Mouse (Mus musculus): ENCODE results near the gene Zfpl1.
A peak's percentile ranks its signal among the peaks of the same experiment; 100 is the strongest.
"Not testable (repeated sequence)": the region's sequence is repeated elsewhere in the genome, so short reads cannot be mapped to it uniquely, and the experiment has no call there.

Zfpl1 gene

DNA sequence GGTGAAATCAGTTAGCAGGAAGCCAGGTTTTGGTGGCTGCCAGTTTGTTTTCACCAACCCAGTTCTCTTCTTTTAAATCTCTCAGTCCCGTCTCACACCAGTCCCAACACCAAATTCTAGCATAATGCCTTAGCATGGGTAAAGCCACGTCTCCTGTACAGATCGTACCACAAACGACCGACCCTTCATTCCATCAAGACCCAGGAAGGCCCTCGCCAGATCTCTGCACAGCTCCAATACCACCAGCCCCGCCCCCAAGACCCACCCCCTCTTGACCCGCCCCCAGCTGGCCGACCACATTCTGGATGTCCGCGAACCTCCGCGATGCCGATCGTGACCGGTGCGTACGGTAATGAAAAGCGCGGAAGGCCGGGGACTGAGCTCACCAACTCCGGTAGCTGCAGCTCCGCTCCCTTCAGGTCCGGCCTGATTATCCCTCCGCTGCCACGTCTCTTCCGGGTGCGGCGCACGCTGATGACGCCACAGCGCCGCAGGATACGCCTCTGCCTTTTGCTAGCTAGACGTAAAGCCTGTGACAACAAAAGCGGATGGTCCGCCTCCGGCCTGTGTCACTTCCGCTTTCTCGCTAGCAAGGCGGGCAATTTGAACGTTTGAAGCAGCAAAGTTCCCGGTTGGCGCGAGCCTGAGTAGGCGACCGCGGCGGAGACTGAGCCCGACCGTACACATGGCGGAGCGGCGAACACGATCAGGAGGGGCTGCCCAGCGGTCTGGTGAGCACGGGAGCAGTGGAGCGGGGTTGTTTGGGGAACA lies at the start of gene Zfpl1, which contains the start of gene Cdca5:
Gene Zfpl1, minus strand, starts transcription at position 479 of the 771 bp plus-strand sequence.
Gene Cdca5, plus strand, starts transcription at position 506 of the 771 bp plus-strand sequence.
- DNase-seq = peak; percentile 98 to 99

DNA sequence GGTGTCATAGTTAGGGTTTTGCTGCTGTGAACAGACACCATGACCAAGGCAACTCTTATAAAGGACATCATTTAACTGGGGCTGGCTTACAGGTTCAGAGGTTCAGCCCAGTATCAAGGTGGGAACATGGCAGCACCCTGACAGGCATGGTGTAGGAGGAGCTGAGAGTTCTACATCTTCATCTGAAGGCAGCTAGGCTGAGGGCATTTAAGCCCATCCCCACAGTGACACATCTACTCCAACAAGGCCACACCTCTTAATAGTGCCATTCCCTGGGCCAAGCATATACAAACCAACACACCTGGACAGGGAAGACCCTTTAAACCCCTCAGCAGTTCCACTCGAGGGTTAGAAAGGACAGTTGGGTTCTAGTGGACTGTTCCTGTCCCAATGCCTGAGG lies 48.4 kb upstream of the Zfpl1 start:
- not testable (repeated sequence) for DNase-seq

DNA sequence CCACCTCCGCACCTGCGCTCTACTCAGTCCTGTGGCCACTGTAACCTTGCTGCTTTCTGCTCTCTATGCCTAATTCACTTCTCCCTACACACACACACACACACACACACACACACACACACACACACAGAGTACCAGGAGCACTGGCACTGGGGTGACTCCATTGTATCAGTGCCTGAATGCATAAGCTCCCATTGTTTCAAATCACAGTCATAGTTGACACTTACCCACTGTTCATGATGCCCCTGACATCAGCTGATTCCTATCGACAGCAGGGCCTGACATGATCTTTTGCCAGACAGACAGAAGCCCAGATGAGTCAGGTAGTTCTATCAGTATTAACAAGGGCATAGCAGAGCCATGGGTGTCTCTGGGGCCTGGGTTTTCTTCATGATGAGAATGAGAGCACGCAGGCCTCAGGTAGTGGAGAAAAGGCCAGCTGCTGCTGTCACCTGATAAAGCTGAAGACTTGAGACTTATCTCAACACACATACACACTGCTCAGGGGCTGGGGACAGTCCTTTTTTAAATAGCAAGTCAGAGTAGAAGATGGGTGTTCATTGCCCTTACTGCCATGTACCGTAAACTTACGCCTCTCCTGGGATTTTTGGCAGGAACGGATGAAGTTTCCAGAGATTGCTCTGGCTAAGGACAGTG lies 47.5 kb upstream of the Zfpl1 start:
- no peak for DNase-seq

DNA sequence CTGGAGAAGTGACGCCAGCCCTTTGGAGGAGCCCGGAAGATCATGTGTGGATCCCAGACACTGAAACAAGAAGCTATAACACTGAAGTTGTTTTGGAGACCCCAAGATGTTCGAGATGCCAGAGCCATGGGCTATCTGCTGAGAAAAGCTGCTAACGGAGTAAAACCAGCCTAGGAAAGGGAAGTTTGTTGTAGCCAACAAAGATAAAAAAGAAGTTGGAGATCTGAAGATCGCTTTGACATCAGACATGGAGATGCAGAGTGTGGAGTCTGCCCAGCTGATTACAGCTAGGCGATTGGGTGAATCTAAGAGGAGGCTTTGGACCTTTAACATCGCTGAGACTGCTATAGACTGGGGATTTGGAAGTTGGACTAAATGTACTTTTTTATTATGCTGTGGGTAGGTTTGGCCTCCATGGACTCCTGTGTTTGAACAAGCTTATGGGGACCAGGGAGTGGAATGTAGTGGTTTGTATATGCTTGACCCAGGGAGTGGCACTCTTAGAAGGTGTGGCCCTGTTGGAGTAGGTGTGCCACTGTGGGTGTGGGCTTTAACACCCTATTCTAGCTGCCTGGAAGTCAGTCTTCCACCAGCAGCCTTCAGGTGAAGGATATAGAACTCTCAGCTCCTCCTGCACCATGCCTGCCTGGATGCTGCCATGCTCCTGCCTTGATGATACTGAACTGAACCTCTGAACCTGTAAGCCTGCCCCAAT lies 45.8 kb upstream of the Zfpl1 start:
- DNase-seq = not testable (repeated sequence)

DNA sequence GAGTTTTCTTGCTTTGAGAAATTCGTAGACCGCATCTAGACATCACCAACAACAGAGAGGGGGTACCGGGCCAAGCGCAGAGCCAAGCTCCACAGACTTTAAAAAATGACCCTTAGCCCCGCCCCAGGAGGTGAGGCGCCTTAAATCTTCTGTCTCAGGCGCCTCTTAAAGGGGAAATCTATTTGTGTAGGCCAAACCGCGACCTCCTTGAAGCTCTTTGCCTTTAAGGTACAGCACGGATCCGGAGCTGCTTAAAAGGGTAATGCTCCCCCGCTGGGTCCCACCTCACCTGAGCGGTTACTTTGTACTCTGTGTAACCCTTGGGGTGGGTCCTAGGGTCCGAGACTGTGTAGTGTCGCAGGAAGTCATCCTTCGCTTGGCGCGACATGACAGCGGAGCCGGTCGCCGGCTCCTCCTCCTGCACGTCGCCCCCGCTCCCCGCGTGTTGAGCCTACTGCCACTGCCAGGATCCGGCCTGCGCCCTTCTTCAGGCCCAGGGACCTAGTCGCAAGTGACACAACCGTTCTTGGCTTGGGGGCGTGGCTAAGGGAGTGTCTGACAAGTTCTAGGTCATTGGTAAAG lies 43.1 kb upstream of the Zfpl1 start, which contains the start of gene Snx15:
Gene Snx15, minus strand, starts transcription at position 545 of the 582 bp plus-strand sequence.
- DNase-seq = peak; percentile 97 to 98

DNA sequence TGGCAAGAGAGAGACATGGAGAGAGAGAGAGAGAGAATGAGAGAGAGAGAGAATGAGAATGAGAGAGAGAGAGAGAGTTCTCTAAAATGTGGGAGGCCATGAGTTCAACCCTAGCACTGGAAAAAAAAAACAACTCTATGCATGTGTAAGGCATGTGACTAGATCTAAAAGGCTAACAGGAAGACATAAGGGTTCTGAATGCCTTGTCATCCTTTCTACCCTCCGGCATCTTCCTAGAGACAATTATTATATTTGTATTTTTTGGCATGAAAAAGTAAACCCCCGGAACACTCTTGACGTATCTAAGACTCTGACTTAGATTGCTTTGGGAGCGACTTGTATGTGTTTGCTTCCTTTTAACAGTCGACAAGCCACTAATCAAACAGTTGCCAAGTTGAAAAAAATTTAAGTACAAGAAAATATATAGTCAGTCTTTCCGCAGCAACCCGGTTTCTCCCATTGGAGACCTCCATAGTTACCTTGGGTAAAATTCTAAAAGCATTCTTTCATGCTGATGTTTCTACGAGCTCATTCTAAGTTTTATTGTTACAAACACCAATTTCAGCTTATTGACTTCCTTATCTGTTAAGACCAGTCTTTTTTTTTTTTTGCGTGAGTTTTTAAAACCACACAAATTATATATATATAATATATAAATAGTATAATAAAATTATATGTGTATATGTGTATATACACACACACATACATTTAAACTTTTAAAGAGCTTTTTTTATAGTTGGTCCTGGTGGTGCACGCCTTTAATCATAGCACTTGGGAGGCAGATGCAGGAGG lies 42.2 kb upstream of the Zfpl1 start:
- no peak for DNase-seq

DNA sequence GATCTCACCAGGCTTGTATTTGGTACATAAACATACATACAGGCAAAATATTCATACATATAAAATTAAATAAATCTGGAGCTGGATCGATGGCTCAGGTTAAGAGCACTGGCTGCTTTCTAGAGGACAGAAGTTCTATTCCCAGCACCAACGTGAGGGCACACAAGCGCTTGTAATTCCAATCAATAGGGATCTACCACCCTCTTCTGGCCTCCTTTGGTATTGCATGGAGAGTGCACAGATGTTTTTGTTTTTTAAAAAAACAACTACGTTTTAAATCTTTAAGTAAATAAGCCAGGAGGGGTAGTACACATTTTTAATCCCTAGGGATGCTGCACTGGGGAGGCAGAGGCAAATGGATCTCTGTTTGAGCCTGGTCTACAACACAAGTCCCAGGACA lies 41.5 kb upstream of the Zfpl1 start:
- peak; percentile 68 to 82 for DNase-seq

DNA sequence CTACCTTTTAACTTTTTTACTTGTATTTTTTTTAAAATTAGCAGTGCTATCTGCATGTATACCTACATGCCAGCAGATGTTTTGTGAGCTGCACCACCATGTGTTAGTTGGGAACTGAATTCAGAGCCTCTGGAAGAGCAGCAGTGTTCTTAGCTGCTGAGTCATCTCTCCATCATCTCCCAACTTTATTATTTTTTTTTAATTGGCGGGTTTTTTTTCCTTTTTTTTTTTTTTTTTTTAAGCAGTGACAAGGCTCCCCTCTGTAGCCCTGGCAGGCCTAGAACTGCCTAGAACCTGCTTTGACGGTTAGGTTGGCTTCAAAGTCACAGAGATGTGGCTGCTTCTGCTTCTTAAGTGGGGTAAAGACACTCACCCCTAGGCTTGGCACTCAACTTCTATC lies 40.1 kb upstream of the Zfpl1 start:
- DNase-seq = no peak

DNA sequence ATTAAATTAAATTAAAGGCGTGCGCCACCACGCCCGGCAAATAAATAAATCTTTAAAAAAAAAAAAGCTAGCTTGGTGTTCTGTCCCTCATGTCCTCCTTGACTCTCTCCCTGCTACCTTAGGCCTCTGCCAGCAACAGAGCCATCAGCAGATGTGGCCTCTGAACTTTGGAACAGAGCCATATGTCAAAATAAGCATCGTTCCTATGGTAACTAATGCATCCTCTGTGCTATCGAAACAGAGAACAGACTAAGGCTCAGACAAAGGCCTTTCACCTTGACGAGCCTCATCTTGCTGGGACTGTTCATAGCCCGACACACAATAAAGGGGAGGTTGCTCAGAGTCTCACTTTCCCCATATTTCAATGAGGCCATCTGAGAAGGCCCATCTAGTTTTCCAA lies 38.6 kb upstream of the Zfpl1 start:
- peak in 1 of 2 experiments; percentile 38 for DNase-seq

DNA sequence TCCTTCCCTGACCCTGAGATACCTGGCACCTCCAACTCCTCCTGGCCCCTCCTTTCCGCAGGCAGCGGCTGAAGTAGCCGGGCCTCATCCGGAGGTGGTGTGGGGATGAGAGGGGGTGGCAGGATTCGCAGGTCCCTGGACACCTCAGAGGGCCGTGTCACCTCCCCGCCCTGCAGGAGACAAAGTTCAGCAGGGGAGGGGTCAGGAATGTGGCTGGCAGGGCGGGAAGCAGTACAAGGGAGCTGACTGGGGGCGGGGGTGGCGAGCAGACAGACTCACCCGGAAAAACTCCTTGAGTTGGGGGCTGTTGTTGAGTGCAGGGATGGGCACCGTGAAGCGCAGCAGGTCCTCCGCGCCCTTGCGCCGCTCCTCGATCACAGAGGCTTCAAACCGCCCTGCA lies 37.0 kb upstream of the Zfpl1 start:
- no peak for DNase-seq

DNA sequence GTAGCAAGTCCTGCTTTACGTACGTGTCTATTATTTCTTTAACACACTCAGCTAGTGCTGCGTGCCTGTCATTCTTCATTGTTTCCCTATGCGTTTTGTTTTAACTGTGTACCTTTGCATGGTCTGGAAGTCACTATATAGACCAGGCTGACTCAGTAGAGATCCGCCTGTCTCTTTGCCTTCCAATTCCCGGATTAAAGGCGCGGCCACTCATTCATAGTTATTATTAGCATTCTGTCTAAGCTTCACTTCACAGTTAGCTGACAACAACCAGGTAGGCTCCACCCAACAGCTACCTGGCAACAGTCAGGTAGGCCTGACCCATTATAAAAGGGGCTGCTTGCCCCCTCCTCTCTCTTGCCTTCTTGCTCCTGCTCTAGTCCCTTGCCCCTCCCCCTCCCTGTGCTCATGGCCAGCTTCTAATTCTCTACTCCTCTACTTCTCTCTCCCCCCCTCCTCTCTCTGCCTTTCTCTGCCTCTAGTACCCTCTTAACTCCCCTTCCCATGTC lies 34.0 kb upstream of the Zfpl1 start:
- DNase-seq = peak; percentile 45 to 63

DNA sequence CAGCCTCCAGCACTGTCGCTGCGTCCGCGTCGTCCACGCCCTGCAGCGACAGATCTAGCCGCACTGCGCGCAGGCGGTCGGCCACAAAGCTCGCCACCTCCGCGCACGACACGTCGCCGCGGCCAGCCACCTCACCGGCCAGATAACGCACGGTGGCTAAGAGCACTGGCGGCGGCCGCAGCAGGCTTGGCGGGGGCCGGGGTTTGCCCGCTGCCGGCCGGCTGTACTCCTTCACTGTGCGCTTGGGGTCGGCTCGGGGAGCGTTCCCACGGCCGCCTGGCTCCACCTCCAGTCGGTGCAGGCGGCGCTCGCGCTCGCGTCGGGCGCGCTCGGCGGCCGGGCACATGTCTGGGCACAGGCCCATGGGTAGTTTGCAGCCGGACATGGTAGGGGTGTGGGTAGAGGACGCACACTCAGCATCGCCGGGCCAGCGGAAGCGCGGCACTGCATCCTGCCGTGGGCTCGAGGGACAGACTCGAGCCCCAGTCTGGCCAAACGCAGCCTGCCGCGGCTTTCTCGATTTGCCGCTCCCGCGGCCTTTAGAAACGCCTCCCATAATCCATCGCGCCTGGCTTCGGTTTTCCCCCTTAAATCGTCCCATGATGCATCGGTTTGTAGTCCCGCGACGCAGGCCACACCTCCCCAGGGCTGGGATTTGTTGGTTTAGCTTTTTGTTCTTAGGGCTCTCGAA lies 33.4 kb upstream of the Zfpl1 start, which contains the start of gene Sac3d1:
Gene Sac3d1, minus strand, starts transcription at position 665 of the 691 bp plus-strand sequence.
- DNase-seq = peak; percentile 89 to 90

DNA sequence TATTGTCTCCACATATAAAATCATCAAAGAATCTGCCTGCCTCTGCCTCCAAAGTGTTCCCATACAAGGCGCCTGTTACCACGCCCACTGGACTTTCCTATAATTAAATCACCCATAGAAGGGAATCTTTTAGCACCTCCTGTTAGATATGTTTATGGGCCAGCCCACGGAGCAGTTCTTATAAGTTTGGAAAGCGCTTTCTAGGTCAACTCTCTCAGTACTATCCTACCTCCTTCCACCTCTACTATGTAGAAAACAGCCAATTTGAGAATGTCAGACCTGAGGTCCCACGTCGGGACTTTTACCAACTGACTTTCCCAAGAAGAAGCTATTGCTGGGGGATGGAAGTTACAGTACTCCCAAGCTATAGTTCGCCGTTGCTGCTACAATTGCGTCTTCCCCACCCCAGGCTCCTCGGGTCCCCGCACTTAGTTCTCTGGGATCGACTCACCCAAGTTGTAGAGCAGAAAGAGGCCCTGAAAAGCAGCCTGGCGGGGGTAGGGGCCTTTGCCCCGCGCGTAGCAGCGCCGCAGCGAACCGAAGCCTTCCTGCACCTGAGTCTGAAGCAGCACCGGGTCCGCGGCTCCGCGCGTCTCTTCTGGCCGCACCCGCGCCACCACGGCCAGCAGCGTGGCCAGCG lies 32.7 kb upstream of the Zfpl1 start:
- no peak for DNase-seq

DNA sequence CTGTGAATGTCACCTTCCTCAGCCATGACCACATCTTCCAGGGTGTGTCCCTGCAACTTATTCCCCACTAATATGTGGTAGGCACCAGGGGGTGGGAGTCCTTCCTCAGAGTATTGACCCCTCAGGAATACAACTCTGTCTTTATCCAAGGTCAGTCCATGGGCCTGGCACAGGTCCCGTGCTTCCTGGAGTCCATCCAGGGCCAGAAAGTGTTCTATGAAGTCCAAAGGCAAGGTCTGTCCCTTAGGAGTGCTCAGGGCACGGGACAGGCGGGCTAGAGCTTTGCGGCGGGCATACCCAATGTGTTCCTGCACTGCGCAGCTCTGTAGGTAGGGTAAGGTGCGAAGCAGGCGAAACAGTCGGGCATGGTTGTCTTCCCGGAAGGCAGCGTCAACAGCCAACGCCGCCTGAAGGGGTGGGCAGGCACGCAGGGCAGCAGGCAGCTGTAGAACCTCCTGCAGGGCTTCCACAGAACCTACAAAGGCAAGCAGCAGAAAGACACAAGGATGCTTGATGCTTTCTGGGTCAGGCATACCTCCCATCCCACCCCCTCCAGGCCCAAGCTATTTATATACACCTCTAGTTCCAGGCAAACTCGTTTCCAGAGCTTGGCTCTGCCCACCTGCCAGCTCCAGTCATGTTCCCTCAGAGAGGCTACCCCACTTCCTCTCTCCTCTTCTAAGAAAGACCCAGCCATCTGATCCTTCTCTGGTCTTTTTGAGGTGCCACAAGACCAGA lies 31.5 kb upstream of the Zfpl1 start:
- DNase-seq = peak; percentile 43 to 52

DNA sequence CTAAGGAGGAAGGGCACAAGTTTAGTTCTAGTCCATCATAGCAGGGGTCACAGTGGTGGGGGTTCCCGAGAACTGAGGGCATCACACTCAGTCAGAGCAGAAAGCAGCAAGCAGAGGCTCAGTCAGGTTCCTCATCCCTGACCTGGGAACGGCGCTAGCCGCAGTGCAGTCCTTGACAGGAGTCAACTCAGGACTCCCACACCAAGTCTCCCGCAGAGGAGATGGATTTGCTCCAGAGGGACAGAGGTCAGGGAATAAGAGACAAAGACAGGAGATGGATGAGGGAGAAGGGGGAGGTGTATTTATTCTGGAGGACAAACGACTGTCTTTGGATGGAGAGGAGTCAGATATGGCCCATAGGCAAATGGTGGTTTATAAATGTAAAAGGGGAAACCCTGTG lies 28.4 kb upstream of the Zfpl1 start:
- DNase-seq = no peak

DNA sequence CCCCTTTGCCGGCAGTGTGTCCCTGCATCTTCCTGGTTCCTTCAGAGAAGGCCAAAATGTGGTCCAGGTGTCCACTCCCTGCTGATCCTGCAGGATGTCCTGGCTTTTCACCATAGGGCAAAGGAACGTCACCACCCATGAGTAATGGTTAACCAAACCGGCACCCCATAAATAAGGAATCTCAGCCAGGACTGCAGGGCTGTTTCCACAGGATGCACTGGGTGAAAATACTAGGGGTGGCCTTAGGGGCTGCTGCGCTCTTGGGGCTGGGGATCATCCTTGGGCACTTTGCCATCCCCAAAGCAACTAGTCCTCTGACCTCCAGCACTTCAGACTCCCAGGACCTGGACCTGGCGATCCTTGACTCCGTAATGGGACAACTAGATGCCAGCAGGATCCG lies 20.8 kb upstream of the Zfpl1 start, which contains the start of gene Naaladl1:
Gene Naaladl1, plus strand, starts transcription at position 197 of the 400 bp plus-strand sequence.
- DNase-seq = no peak

DNA sequence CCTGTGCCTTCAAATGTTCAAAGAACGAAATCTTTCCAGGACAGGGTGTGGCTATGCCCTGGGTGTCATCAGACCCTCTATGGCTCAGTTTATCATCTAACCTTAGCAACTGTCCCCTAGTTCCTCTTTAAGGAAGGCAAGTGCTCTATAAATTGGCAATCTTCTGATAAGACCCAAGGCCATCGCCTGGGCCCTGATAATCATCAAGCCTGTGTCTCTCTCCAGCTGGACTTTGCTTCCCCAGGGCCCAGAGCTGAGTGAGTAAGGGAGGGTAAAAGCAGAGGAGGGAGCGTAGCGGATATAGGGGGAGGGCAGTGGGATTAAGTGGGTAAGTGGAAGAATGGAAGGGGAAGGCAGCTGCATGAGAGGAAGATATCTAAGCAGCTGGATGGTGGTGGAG lies 19.7 kb upstream of the Zfpl1 start:
- no peak for DNase-seq

DNA sequence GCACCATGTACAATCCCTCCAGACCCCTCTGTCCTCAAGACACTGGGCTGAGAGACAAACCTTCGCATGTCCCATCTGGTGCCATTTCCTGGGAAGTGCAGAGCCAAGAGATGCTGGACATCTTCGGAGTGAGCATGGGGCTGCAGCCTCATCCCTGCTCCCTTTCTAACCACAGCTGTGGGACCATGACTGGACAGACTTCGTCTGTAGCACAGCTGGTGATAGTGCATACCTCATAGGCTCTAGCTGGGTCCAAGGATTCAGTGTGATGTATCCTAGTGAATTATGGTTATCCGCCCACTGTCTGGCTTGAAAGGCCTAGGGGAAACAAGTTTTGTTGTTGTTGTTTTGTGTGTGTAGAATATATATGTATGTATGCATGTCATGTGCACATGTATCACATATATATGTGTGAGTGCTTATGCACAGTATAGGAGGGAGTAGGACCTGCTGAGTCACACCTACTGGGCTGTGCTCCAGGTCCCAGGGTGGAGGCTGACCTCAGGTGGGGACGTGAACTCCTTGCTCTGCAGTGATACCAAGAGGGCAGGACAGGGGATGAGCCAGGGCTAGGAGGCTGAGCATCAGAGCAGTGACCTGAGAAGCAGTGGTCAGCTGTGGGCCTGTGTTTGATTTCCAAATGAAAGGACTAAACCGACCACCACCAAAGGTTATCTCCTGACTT lies 17.6 kb upstream of the Zfpl1 start:
- DNase-seq = no peak

DNA sequence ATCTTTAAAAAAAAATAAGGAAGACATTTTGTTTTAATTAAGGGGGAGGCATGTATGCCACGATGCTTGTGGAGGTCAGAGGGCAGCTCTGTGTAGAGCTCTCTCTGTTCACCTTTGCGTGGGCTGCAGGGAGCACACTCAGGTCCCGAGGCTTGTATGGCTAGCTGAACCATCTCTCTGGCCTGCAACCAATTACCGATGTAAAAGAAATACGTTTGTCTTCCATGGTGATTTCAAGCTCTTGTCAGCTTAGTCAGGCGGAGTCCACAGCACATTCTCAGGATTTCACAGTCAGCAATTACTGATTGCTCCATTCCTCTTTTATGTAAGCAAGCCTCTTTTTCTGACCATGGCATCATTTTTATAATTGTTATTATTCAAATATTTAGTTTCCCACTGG lies 16.4 kb upstream of the Zfpl1 start:
- no peak for DNase-seq
